Mouse (Mus musculus): Measurements from ENCODE around the gene Tldc2. TPM values are rescaled to one million over a fixed set of nuclear protein-coding genes. Genes with fewer than 3 reads are reported as not detected.

Tldc2 gene
- total RNA-seq, 2 experiments from 2014 or later, result not detected

GRCm38 (mm10) chr2:157075685-157076084 is 11.2 kb upstream of the Tldc2 start:
- ATAC-seq (replicated peaks; ENCODE audit: low FRiP score, poor library complexity, severe bottlenecking), result no peak

GRCm38 (mm10) chr2:157076585-157076984 is 10.3 kb upstream of the Tldc2 start:
- ATAC-seq (replicated peaks; ENCODE audit: low FRiP score, poor library complexity, severe bottlenecking), result no peak

DNA sequence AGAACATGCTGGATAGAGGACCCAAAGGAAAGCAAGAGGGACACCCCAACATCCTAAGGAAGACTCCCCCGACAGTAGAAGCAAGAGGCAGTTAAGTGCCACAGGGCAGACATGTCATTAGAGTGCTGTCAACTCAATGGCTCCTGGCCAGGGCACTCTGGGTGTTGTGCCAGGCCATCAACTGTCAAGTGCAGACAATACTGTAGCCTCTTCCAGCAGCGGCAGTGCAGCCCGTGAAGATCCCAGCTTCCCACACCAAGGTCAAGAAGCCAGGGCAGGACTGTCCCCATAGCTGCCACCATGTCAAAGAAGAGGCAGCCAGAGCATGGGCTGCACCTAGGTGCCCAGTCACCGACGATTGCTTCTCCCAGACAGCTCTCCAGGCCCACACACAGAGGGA is 9.7 kb upstream of the Tldc2 start:
- no peak for ATAC-seq (replicated peaks; ENCODE audit: low FRiP score, poor library complexity, severe bottlenecking)

DNA sequence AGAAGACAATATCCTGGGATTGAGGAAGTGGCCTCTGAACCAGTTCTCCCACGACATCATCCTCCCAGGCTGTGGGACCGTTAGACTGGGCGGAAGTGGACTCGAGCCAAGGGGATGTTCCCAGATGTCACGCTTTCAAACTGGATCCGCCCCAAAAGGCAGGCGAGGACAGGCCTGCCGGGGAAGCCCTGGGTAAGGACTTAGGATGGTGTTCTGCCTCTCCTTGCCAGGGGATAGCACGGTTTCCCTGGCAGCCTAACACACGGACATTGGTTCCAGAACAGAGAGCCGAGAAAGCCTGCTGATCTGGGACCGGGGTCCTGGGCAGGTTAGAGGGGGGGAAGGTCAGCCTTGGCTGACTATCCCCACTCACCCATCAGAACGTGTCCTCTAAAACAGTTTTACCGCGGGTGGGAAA is 9.2 kb upstream of the Tldc2 start:
- ATAC-seq (replicated peaks; ENCODE audit: low FRiP score, poor library complexity, severe bottlenecking), result no peak

DNA sequence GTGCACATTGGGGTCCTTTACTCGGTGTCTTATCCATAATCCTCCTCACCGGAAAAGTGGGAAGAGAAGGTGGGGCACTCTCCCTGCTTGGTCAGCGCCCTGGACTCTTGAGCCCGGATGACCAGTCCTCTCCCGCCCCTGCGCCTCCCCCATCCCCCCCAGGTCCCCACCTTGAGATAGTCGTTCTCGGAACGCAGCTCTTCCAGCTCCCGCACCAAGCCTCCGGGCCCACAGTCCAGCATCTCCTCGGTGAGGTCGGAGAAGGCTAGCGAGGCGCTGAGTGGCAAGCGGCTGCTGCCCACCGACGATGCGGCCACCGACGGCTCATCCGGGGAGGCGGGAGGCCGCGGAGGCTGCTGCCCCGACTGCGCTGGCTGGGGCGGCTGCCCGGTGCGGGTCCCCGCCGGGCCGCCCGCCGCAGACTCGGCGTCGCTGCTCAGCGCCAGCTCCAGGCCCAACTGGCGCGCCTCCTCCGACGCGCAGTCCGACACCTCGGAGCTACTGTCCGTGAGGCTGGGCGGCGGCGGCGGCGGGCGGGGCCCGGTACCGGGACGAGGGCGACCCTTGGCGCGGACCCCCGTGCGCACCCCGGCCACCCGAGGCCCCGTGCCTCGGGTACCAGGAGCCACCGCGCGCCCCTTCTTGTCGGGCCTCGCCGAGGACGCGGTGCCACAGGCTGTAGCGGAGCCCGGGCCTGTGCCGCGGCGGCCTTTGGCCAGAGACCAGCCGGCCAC is 8.6 kb upstream of the Tldc2 start:
- ATAC-seq (replicated peaks; ENCODE audit: low FRiP score, poor library complexity, severe bottlenecking), result no peak

DNA sequence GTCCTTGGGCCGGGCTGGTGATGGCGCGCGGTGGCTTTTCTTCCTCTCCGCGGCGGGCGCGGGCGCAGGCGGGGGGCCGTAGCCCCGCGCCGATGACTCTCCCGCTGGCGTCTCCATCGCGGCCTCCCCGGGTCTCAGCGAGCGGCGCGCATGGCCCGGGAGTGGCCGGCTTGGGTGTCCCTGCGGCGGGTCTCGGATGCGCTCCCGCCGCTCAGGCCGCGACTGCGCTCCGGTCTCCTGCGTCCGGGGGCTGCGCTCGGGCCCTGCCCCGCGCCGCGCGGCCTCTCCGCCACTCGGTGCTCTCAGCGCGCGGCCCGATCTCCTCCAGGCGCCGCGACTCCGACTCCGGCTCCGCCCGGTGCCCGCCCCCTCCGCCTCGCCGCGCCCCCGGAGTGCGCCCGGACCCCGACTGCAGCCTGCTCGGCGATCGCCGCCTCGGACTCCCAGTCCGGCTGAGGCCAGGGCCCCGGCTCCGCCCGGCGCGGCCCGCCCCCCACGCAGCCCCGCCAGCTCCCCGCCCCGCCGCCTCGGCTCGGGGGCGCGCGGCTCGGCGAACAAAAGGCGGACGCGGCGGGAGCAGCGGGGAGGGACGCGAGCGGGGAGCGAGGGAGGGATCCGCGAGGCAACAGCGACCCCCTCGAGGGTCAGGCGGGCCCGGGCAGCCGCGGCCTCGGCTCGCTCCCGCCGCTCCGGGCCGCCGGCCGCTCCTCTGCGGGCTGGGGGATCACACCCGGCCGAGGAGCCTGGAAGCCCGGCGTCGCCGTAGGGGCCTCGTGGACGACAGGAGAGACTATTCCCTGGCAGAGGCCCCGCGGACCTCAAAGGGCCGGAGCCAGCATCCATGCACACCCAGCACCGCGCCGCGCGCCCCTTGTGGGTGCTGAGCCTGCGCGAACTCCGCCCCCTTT is 7.8 kb upstream of the Tldc2 start, which contains the start of gene Soga1:
Soga1 (minus strand) TSS at position 462 of the 908 bp plus-strand sequence.
- ATAC-seq (replicated peaks; ENCODE audit: low FRiP score, poor library complexity, severe bottlenecking), result no peak

DNA sequence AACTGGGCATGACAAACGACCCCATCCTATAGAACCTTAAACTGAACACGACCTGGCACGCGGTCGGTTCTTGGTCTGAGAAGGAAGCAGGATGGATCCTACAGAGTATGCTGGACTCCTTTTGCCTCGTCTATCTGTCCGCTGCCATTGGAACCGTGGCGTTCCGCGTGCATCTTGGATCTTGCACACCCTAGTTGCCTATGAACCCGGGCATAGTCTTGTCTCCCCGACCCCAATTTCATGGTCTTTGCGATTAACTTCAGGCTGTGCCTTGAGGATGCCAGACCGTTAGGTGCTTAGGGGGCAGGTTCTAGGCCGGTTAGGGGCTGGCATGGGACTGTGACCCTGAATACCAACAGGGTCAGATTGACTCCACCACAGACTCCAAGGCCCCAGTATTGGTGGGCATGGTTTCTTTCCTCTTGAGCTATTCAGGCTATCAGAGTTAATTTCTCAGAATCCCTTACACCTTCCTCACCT is 7.1 kb upstream of the Tldc2 start:
- ATAC-seq (replicated peaks; ENCODE audit: low FRiP score, poor library complexity, severe bottlenecking), result no peak

DNA sequence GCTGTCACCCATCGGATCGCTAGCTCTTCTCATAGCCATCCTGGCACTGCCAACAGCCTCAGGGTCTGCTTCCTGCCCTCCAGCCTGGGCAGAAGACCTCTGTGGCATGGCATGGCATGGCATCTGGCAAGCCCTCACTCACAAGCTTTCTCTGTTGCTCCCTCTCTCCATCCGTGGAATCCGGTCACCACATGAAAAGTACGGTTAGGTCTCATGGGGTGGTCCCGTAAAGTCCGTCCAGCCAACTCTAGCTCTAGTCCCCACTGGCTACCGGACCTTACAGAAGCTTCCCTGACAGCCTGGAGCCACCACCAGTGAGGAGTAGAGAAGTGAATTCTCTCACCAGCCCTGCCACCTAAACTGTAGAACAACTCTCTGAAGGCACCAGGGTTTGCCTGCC is 5.5 kb upstream of the Tldc2 start:
- ATAC-seq (replicated peaks; ENCODE audit: low FRiP score, poor library complexity, severe bottlenecking), result no peak

DNA sequence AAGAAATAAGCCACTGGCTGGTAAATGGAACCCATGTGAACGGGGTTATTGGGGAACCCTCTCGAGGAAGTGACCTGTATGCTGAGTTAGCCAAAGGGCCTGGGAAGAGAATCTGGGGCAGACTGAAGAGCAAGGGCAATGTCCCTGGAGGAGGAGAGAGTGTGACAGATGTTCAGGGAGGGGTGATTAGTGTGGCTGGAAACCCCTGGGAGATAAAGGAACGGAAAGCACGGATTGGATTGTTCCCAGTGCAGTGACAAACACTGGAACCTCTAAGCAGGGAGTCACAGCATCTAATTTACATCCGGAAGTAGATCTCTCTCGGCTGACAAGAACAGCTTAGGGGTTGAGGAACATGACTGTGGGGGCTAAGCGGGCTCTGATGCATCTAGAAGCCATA is 4.9 kb upstream of the Tldc2 start:
- ATAC-seq (replicated peaks; ENCODE audit: low FRiP score, poor library complexity, severe bottlenecking), result no peak

GRCm38 (mm10) chr2:157084831-157085585 is 1.8 kb upstream of the Tldc2 start:
- no peak for ATAC-seq (replicated peaks; ENCODE audit: low FRiP score, poor library complexity, severe bottlenecking)

GRCm38 (mm10) chr2:157087536-157088317 is 872 bp downstream of the Tldc2 start:
- no peak for ATAC-seq (replicated peaks; ENCODE audit: low FRiP score, poor library complexity, severe bottlenecking)

DNA sequence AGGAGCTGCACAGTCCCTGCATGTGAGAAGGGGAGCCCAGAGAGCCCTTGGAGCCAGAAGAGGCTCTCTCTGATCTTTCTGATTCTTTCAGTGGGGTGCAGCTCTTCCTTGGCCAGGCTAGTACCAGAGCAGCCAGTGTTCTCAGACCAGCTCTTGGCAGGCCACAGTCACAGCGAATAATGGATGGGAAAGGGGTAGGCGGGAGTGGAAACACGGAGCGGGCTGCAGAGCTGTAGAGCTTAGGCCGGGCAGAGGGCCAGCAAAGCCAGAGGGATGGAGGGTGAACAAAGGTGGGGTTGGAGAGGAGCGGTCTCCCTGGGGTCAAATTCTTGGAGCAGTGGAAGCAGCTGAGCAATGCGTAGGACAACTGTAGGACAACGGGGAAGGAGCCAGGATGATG is 5.2 kb downstream of the Tldc2 start:
- no peak for ATAC-seq (replicated peaks; ENCODE audit: low FRiP score, poor library complexity, severe bottlenecking)

DNA sequence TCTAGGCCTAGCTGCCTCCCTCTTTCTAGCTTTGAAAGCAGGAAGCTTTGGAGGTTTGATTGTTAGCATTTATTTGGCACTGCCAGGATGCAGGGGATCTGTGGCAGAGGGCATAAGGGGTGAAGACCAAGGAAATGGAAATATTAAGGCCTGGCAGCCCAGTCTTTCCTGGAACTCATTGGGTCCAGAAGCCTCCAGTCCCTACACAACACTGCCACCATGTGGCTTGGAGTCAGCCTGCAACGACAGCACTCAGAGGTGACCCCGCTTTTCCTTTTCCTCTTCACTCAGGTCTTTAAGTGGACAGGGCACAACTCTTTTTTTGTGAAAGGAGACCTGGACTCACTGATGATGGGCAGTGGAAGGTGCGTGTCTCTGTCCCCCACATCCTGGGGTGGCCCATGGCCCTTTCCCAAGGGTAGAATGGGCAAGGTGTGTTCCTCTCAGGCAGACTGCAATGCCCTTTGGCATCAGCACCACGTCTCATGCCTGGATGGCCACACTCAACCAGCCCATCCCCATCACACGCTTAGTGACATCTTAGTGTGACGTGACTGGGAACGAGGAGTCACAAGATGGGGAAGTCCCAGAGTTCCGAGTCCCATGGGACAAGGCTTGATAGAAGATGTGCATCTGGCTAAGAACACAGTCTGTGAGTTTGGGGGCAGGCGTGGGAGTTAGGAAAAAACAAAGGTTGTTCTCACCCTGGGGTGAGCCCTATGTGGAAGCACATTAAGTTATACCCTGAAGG is 8.3 kb downstream of the Tldc2 start:
- ATAC-seq (replicated peaks; ENCODE audit: low FRiP score, poor library complexity, severe bottlenecking), result no peak

- no peak for ATAC-seq (replicated peaks; ENCODE audit: low FRiP score, poor library complexity, severe bottlenecking)
These were observed 12.9 kb downstream of the Tldc2 start for GRCm38 (mm10) chr2:157099532-157100318.

DNA sequence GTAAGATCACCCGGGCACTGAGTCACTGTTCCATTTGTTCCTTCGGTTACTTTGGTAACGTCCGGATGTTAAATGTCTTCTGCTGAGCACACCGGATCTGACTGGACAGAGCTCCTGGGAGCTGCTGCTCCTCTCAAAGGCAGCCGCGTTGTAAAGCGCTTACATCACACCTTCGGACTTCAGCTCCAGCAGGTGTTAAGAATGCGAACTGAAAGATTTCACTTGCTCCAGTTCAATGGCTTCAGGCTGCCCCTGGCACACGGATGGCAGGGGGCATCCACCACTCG is 13.4 kb downstream of the Tldc2 start:
- ATAC-seq (replicated peaks; ENCODE audit: low FRiP score, poor library complexity, severe bottlenecking), result no peak

GRCm38 (mm10) chr2:157101650-157102049 is 14.8 kb downstream of the Tldc2 start:
- ATAC-seq (replicated peaks; ENCODE audit: low FRiP score, poor library complexity, severe bottlenecking), result no peak

DNA sequence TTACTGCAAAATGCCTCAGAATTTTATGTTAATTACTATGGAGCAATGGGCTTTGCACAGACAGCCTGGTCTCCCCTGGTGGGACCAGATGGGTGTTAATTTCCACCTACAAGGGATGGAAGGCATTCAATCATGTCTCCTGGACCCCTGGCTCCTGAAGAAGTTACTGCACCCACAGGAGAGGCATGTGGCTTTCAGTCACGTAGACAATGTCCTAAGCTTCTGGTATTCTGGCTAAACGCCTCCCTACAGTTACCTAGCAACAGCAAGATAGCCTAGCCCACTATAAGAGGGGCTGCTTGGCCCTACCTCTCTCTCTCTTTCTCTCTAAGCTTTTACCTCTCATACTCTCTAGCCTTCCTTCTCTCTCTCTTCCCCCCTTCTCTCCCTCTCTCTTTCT is 15.4 kb downstream of the Tldc2 start:
- no peak for ATAC-seq (replicated peaks; ENCODE audit: low FRiP score, poor library complexity, severe bottlenecking)

DNA sequence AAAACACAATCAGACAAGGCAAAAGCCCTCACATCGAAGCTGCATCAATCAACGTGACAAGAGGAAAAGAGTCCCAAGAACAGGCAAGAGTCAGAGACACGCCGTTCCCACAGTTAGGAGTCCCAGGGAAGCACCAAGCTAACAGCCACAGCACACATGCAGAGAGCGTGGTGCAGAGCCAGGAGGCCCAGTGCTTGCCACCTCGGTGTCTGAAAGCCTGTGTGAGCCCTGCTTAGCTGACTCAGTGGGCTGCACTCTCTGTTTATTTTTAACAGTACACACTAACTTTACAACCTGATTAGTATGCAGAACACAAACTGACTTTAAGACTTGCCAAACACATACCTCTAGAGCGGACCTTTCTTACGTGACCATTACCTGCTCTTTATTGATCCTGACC is 17.6 kb downstream of the Tldc2 start:
- ATAC-seq (replicated peaks; ENCODE audit: low FRiP score, poor library complexity, severe bottlenecking), result no peak

Data from erythroid progenitor cell, adult 5-6 weeks (primary cell).